Mouse (Mus musculus) spleen, adult 10 weeks (tissue): Measurements from ENCODE around the gene Acrbp. TPM values are rescaled to one million over a fixed set of nuclear protein-coding genes. Genes with fewer than 3 reads are reported as not detected.

ENCODE experiments used
- polyA plus RNA-seq: library from polyadenylated mRNA; stranded (reverse); fragments of 350-450 nt; fragmentation: Illumina TruSeq; extraction: RNeasy Lipid Tissue Mini Kit (QIAGEN cat#74804); gene quantifications from one replicate; pipeline ENCODE4 v1.2.3, GENCODE M21; 2015; ENCODE audit warnings: low replicate concordance; ENCODE audit not compliant: insufficient read depth

Acrbp gene
- 22.3 TPM for polyA plus RNA-seq

DNA sequence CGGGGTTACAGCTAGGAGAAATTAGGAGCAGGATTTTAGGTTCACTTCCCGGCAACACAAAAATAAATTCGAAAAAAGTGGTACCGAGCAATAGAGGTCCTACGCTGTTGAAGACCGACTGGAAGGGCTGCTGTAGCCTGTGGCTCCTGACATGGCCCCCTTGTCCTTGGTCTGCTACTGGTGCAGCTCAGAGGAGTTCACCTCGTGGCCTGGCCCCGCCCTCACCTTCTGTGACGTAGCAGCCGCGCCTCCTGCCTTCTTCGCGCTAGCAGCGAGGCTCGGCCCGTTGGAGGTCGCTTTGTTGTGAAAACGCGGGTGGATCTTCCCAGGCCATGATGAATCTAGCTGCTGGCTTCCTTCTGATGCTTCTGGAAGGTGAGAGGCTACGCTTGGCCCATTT lies at the start of gene Acrbp:
Gene Acrbp, plus strand, starts transcription at position 12 of the 400 bp plus-strand sequence.

GRCm38 (mm10) chr6:125009129-125009180 lies 40.5 kb upstream of the Acrbp start, which contains the start of gene Zfp384:
TSS of gene Zfp384 (plus strand) at chr6:125009145.

DNA sequence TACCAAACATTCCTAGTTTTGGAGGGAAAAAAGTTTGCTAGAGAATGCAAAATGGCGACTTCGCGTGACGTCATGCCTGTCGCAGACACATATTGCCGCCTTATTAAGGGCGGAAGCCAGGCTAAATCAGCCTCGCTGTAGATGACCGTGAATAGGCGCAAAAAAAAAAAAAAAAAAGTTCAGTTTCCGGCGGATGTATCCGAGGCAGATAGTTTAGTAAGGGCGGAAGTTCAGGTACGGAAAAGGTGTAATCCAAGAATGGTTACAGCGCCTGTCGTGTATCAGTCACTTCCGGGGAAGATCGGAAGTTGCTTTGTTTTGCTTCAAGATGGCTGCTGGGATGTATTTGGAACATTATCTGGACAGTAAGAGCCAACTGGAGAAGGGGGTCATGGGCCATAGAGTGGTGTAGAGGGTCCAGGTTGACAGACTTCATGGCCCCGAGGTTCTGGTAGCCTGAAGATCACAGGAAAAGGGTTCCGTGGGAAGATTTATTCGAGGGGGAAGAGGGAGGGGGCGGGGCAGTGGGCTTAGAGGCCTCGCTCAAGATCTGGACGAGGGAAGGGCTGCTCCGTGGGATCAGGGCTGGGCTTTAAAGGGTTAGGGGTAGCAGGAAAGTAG lies 9.8 kb upstream of the Acrbp start, which contains the start of gene Ing4:
Gene Ing4, plus strand, starts transcription at position 228 of the 621 bp plus-strand sequence.

GRCm38 (mm10) chr6:125067571-125067995 lies 18.1 kb downstream of the Acrbp start, which contains the start of gene Lpar5:
TSS of gene Lpar5 (plus strand) at chr6:125067920.

GRCm38 (mm10) chr6:125095391-125096278 lies 46.1 kb downstream of the Acrbp start, which contains the start of gene Chd4:
TSS of gene Chd4 (plus strand) at chr6:125095981.

Other genes with a start within 250 kb of the Acrbp start
- 3.2 TPM for gene Spsb2, start 241.0 kb upstream of the Acrbp start, polyA plus RNA-seq
- 63.1 TPM for gene Tpi1, start 235.4 kb upstream of the Acrbp start, polyA plus RNA-seq
- gene Usp5, start 220.2 kb upstream of the Acrbp start, polyA plus RNA-seq: 69.3 TPM
- 25.4 TPM for gene Cdca3, start 220.1 kb upstream of the Acrbp start, polyA plus RNA-seq
- gene Gnb3, start 209.4 kb upstream of the Acrbp start, polyA plus RNA-seq: not detected
- 6.7 TPM for gene P3h3, start 191.9 kb upstream of the Acrbp start, polyA plus RNA-seq
- 1.0 TPM for gene Gpr162, start 185.7 kb upstream of the Acrbp start, polyA plus RNA-seq
- 71.3 TPM for gene Cd4, start 161.5 kb upstream of the Acrbp start, polyA plus RNA-seq
- gene Lag3, start 138.0 kb upstream of the Acrbp start, polyA plus RNA-seq: 6.5 TPM
- gene Ptms, start 129.6 kb upstream of the Acrbp start, polyA plus RNA-seq: 193 TPM
- gene Mlf2, start 118.3 kb upstream of the Acrbp start, polyA plus RNA-seq: 41.7 TPM
- 30.5 TPM for gene Cops7a, start 84.2 kb upstream of the Acrbp start, polyA plus RNA-seq
- 3.0 TPM for gene Pianp, start 53.0 kb upstream of the Acrbp start, polyA plus RNA-seq
- gene Zfp384, start 40.5 kb upstream of the Acrbp start, polyA plus RNA-seq: 76.0 TPM
- gene Ing4, start 9.9 kb upstream of the Acrbp start, polyA plus RNA-seq: 64.2 TPM
- 8.7 TPM for gene Lpar5, start 18.2 kb downstream of the Acrbp start, polyA plus RNA-seq
- gene Chd4, start 46.3 kb downstream of the Acrbp start, polyA plus RNA-seq: 174 TPM
- gene Nop2, start 82.2 kb downstream of the Acrbp start, polyA plus RNA-seq: 22.7 TPM
- 29.6 TPM for gene Iffo1, start 95.6 kb downstream of the Acrbp start, polyA plus RNA-seq
- gene Gapdh, start 116.8 kb downstream of the Acrbp start, polyA plus RNA-seq: 414 TPM
- 55.5 TPM for gene Ncapd2, start 142.0 kb downstream of the Acrbp start, polyA plus RNA-seq
- 61.7 TPM for gene Mrpl51, start 142.1 kb downstream of the Acrbp start, polyA plus RNA-seq
- 89.9 TPM for gene Vamp1, start 165.9 kb downstream of the Acrbp start, polyA plus RNA-seq
- 29.2 TPM for gene Tapbpl, start 182.2 kb downstream of the Acrbp start, polyA plus RNA-seq
- gene Cd27, start 187.3 kb downstream of the Acrbp start, polyA plus RNA-seq: 35.2 TPM
- gene Tuba3a, start 236.4 kb downstream of the Acrbp start, polyA plus RNA-seq: not detected